In genomic region chr12:76649708-76650687, GRCm38 (mm10) we compare ENCODE assay signal across 8 mouse cellular contexts.
DNase-seq lines count a peak whose midpoint lies in the region; ATAC-seq and TF ChIP-seq lines count a peak whose summit lies in the region.

No protein-coding gene starts in this region.

- peak; percentile 84 for TF ChIP-seq CTCF in kidney, adult 2 months (conservative IDR thresholded peaks at IDR 0.05; ENCODE audit: insufficient read depth, insufficient read length, low read depth, low read length)
- TF ChIP-seq CTCF in liver, embryonic 14.5 days (IDR thresholded peaks at IDR 0.05; ENCODE audit: low read depth) = peak; percentile 94
- peak; percentile 89 for TF ChIP-seq CTCF in stomach, postnatal 0 days (IDR thresholded peaks at IDR 0.05; ENCODE audit: low read depth)

- TF ChIP-seq POLR2A in kidney, adult 2 months (IDR thresholded peaks at IDR 0.05; ENCODE audit: low read depth, low read length) = no peak

- 0 out of 2 replicates have a peak, but pooled peaks cover 6% of the 10 kb centered on the region for H3K4me1 ChIP-seq in embryonic facial prominence, embryonic 14.5 days (ENCODE audit: control insufficient read depth, insufficient read depth, low read length)
- no peaks in the 10 kb centered on the region for H3K4me1 ChIP-seq in kidney, adult 2 months (ENCODE audit: control insufficient read depth, insufficient read depth, low read length)
- peaks cover 15 to 35% of the 10 kb centered on the region in 2 experiments for H3K4me1 ChIP-seq in liver, embryonic 14.5 days (replicated peaks; ENCODE audit: control insufficient read depth in 2 of 2, insufficient read depth in 2 of 2, low read length in 1 of 2)
- peaks cover 17% of the 10 kb centered on the region for H3K4me1 ChIP-seq in neural tube, embryonic 11.5 days (ENCODE audit: control insufficient read depth, insufficient read depth, low read length)
- H3K4me1 ChIP-seq in stomach, postnatal 0 days (replicated peaks; ENCODE audit: control insufficient read depth, insufficient read depth) = no peaks in the 10 kb centered on the region

- no peak overlapping the region for H3K9ac ChIP-seq in embryonic facial prominence, embryonic 14.5 days (ENCODE audit: low read depth, low read length)
- H3K9ac ChIP-seq in liver, embryonic 14.5 days (replicated peaks) = 0 out of 2 replicates have a peak overlapping the region, but pooled peaks have one; percentile 31
- H3K9ac ChIP-seq in neural tube, embryonic 11.5 days (ENCODE audit: low read length) = no peak overlapping the region
- H3K9ac ChIP-seq in stomach, postnatal 0 days (ENCODE audit: low read length) = no peak overlapping the region

- H3K4me2 ChIP-seq in embryonic facial prominence, embryonic 14.5 days (ENCODE audit: low read depth, low read length) = no peak overlapping the region
- H3K4me2 ChIP-seq in liver, embryonic 14.5 days (ENCODE audit: low read depth) = peak overlapping the region; percentile 36
- no peak overlapping the region for H3K4me2 ChIP-seq in neural tube, embryonic 11.5 days (ENCODE audit: low read depth)
- no peak overlapping the region for H3K4me2 ChIP-seq in stomach, postnatal 0 days (replicated peaks; ENCODE audit: low read depth)

- H3K9me3 ChIP-seq in embryonic facial prominence, embryonic 14.5 days (ENCODE audit: control insufficient read depth, low read length) = no peaks in the 10 kb centered on the region
- no peaks in the 10 kb centered on the region for H3K9me3 ChIP-seq in liver, embryonic 14.5 days (ENCODE audit: control insufficient read depth, low read length)
- H3K9me3 ChIP-seq in neural tube, embryonic 11.5 days (ENCODE audit: control insufficient read depth, low read length) = no peaks in the 10 kb centered on the region
- H3K9me3 ChIP-seq in stomach, postnatal 0 days (ENCODE audit: control insufficient read depth, low read length) = no peaks in the 10 kb centered on the region

- no peak overlapping the region for H3K4me3 ChIP-seq in embryonic facial prominence, embryonic 14.5 days (ENCODE audit: low read depth, low read length)
- H3K4me3 ChIP-seq in kidney, adult 2 months (ENCODE audit: insufficient read depth, low read depth, low read length) = no peak overlapping the region
- no peak overlapping the region for H3K4me3 ChIP-seq in liver, embryonic 14.5 days (ENCODE audit: insufficient read depth in 1 of 2, low read depth in 2 of 2, low read length in 2 of 2)
- H3K4me3 ChIP-seq in neural tube, embryonic 11.5 days (ENCODE audit: low read depth, low read length) = no peak overlapping the region
- H3K4me3 ChIP-seq in stomach, postnatal 0 days (ENCODE audit: low read depth, low read length) = no peak overlapping the region

- H3K27ac ChIP-seq in embryonic facial prominence, embryonic 14.5 days (replicated peaks; ENCODE audit: low read depth, low read length) = no peak overlapping the region
- no peak overlapping the region for H3K27ac ChIP-seq in kidney, adult 2 months (ENCODE audit: insufficient read depth, low read depth, low read length)
- H3K27ac ChIP-seq in liver, embryonic 14.5 days = peak overlapping the region; percentile 39; the same call in 1 of the 2 replicates
- H3K27ac ChIP-seq in neural tube, embryonic 11.5 days (ENCODE audit: low read depth, low read length) = no peak overlapping the region
- H3K27ac ChIP-seq in stomach, postnatal 0 days (replicated peaks) = no peak overlapping the region

- no peaks in the 10 kb centered on the region for H3K27me3 ChIP-seq in embryonic facial prominence, embryonic 14.5 days (replicated peaks; ENCODE audit: control insufficient read depth, insufficient read depth, low read length)
- no peaks in the 10 kb centered on the region for H3K27me3 ChIP-seq in kidney, adult 2 months (replicated peaks; ENCODE audit: control insufficient read depth, insufficient read depth, low read length)
- no peaks in the 10 kb centered on the region for H3K27me3 ChIP-seq in liver, embryonic 14.5 days (ENCODE audit: control insufficient read depth, insufficient read depth, low read length)
- H3K27me3 ChIP-seq in neural tube, embryonic 11.5 days (ENCODE audit: control insufficient read depth, insufficient read depth, low read length) = no peaks in the 10 kb centered on the region
- H3K27me3 ChIP-seq in stomach, postnatal 0 days (ENCODE audit: control insufficient read depth, insufficient read depth, low read length) = no peaks in the 10 kb centered on the region

- WGBS in embryonic facial prominence, embryonic 14.5 days = 49% methylated on average over 15 of the region's 16 CpGs
- WGBS in kidney, adult 2 months = 48% methylated on average over 16 of the region's 16 CpGs
- 61% methylated on average over 16 of the region's 16 CpGs for WGBS in liver, embryonic 14.5 days (ENCODE audit: insufficient replicate concordance)
- 59% methylated on average over 16 of the region's 16 CpGs for WGBS in neural tube, embryonic 11.5 days
- WGBS in stomach, postnatal 0 days = 56% methylated on average over 16 of the region's 16 CpGs

- H3K36me3 ChIP-seq in embryonic facial prominence, embryonic 14.5 days (ENCODE audit: control insufficient read depth, insufficient read depth, low read length) = no peaks in the 10 kb centered on the region
- no peaks in the 10 kb centered on the region for H3K36me3 ChIP-seq in kidney, adult 2 months (ENCODE audit: control insufficient read depth, insufficient read depth, low read length)
- peaks cover 62% of the 10 kb centered on the region for H3K36me3 ChIP-seq in liver, embryonic 14.5 days (replicated peaks; ENCODE audit: control insufficient read depth, insufficient read depth, low read depth)
- H3K36me3 ChIP-seq in neural tube, embryonic 11.5 days (ENCODE audit: control insufficient read depth, insufficient read depth, low read length) = no peaks in the 10 kb centered on the region
- no peaks in the 10 kb centered on the region for H3K36me3 ChIP-seq in stomach, postnatal 0 days (ENCODE audit: control insufficient read depth, insufficient read depth, low read length)

- TF ChIP-seq EP300 in liver, embryonic 14.5 days (IDR thresholded peaks at IDR 0.05; ENCODE audit: low read depth) = no peak
- no peak for TF ChIP-seq EP300 in stomach, postnatal 0 days (optimal IDR thresholded peaks at IDR 0.05)

- peak; percentile 85 for DNase-seq in CD4-positive, CD25-positive, alpha-beta regulatory T cell, adult 2 months (ENCODE audit: low read depth, low spot score)
- peak; percentile 77 for DNase-seq in adrenal gland, postnatal 25 days
- peak; percentile 73 for DNase-seq in embryonic facial prominence, embryonic 14.5 days (ENCODE audit: low spot score)
- peak; percentile 17 to 41 for DNase-seq in heart, adult 9 months (ENCODE audit: low spot score in 2 of 2)
- peak; percentile 69 for DNase-seq in kidney, adult 2 months
- DNase-seq in liver, embryonic 14.5 days (ENCODE audit: low read depth in 3 of 3, low spot score in 3 of 3) = peak in 2 of 3 experiments; percentile 40 to 41
- DNase-seq in neural tube, embryonic 11.5 days (ENCODE audit: low spot score) = peak; percentile 68
- DNase-seq in stomach, postnatal 0 days (ENCODE audit: low spot score) = peak; percentile 74

- ATAC-seq in embryonic facial prominence, embryonic 14.5 days (ENCODE audit: low read depth) = peak; percentile 87; the same call in 1 of the 2 replicates
- ATAC-seq in liver, embryonic 14.5 days (ENCODE audit: insufficient read depth) = peak; percentile 76
- no peak for ATAC-seq in neural tube, embryonic 11.5 days (ENCODE audit: insufficient read depth, low FRiP score, low TSS enrichment)
- peak; percentile 70 for ATAC-seq in stomach, postnatal 0 days (ENCODE audit: low FRiP score, low TSS enrichment)

Comparison
In these comparisons a context has a peak if more than half of its experiments do, and no peak if none do; other contexts are left out.
1. DNase-seq: peak in every context shown above with its lines; median percentile 85 in CD4-positive, CD25-positive, alpha-beta regulatory T cell, adult 2 months; 77 in adrenal gland, postnatal 25 days; 74 in stomach, postnatal 0 days; 73 in embryonic facial prominence, embryonic 14.5 days; 69 in kidney, adult 2 months; 68 in neural tube, embryonic 11.5 days; 40 in liver, embryonic 14.5 days; 29 in heart, adult 9 months.